8 mouse cellular contexts compared by ENCODE assay signal in the genomic region with DNA sequence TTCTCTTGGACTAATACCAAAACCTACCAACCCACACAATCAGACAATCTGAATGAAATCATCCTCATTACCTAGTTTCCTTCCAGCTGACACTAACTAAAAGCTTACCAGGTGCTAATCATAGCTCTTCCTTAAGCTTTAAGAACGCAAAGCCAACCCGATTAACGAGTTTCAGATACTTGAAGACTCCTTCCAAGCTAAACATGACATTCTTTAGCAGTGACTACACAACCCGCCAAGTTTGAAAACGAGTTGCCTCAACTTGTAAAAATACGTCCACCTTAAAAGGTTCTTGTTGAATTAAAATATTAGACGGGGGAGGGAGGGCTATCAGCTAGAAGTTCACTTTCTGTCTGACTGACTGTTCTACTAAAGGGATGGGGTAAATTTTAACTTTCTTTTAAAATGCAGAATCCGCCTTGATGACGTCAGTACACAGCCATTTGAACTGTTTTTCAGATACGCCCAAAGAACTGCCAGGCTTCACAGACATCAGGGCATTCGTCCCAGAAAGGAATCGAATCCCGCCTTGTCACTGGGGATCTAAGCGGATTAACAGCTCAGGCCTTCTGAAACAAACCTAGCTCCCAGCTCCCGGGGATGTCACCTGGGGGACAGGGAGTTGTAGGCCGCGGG. TPM values are rescaled to one million over a fixed set of nuclear protein-coding genes. Genes with fewer than 3 reads are reported as not detected.
DNase-seq lines count a peak whose midpoint lies in the region; ATAC-seq lines count a peak whose summit lies in the region.

No protein-coding gene starts in this region.

- H3K36me3 ChIP-seq in lung, embryonic 15.5 days, result no peaks in the 10 kb centered on the region
- H3K36me3 ChIP-seq in splenic B cell, adult 2 months (ENCODE audit: control insufficient read depth, insufficient read depth, low read length, poor library complexity, severe bottlenecking), result no peaks in the 10 kb centered on the region

- ATAC-seq in hematopoietic stem cell, adult 5-6 weeks (replicated peaks in 1 of 2; ENCODE audit: insufficient read depth in 1 of 2, low FRiP score in 2 of 2, low TSS enrichment in 1 of 2, low read depth in 1 of 2, poor library complexity in 2 of 2, severe bottlenecking in 2 of 2), result peak; percentile 3 to 36; a peak in 3 of 4 replicates
- ATAC-seq in lung, embryonic 15.5 days (ENCODE audit: borderline replicate concordance, extremely low read depth, low FRiP score, low TSS enrichment), result peak; percentile 46; the same call in 1 of the 2 replicates

- under 1% methylated on average over 17 of the region's 17 CpGs for WGBS in lung, embryonic 15.5 days

- peak overlapping the region; percentile 82 for H3K4me3 ChIP-seq in lung, embryonic 15.5 days

- peak overlapping the region; percentile 60 for H3K27ac ChIP-seq in lung, embryonic 15.5 days

- peak overlapping the region; percentile 59 for H3K4me2 ChIP-seq in lung, embryonic 15.5 days

- no peaks in the 10 kb centered on the region for H3K9me3 ChIP-seq in lung, embryonic 15.5 days

- peak overlapping the region; percentile 59 for H3K9ac ChIP-seq in lung, embryonic 15.5 days

- H3K4me1 ChIP-seq in lung, embryonic 15.5 days, result peaks cover 3% of the 10 kb centered on the region; the same call in 1 of the 2 replicates

- H3K27me3 ChIP-seq in lung, embryonic 15.5 days, result no peaks in the 10 kb centered on the region
- no peaks in the 10 kb centered on the region for H3K27me3 ChIP-seq in splenic B cell, adult 2 months (ENCODE audit: control insufficient read depth, insufficient read depth, low read length, poor library complexity, severe bottlenecking)

- peak; percentile 11 for DNase-seq in urinary bladder, postnatal 10 days (ENCODE audit: low spot score)
- DNase-seq in urinary bladder, postnatal 25 days (ENCODE audit: low spot score), result no peak
- DNase-seq in c-Kit-positive CD71-positive TER-119-positive erythroid progenitor cells, embryonic 14.5 days (ENCODE audit: low spot score), result peak; percentile 62
- peak; percentile 37 for DNase-seq in splenic B cell, adult 2 months (ENCODE audit: low read depth, low spot score)
- no peak for DNase-seq in cerebellum, adult 9-11 months
- no peak for DNase-seq in layer of hippocampus, postnatal 25 days (ENCODE audit: extremely low spot score in 1 of 2, low spot score in 1 of 2)

RNA-seq across cellular contexts. Expression of a gene that starts 0.6 kb away (rescaled TPM):
- 71.4 and 90.1 TPM in 2 replicates for total RNA-seq in hematopoietic stem cell, adult 5-6 weeks (2017)
- polyA plus RNA-seq in lung, embryonic 15.5 days (2015; fragmentation: Nextera tagmentation; extraction: Ambion mirVana), result 17.8 and 19.2 TPM in 2 replicates
- 1 to 10 TPM; 4.6 to 4.9 TPM for total RNA-seq in layer of hippocampus, postnatal 25 days (2021)

Comparison
In these comparisons a context has a peak if more than half of its experiments do, and no peak if none do; other contexts are left out.
1. DNase-seq: peak in urinary bladder, postnatal 10 days (single experiment), c-Kit-positive CD71-positive TER-119-positive erythroid progenitor cells, embryonic 14.5 days (single experiment) and splenic B cell, adult 2 months (single experiment); none in urinary bladder, postnatal 25 days (single experiment), cerebellum, adult 9-11 months (single experiment) and layer of hippocampus, postnatal 25 days (0 of 2).
2. RNA of a gene that starts 0.6 kb away (total RNA-seq): 71.4 to 90.1 TPM in hematopoietic stem cell, adult 5-6 weeks; 4.6 to 4.9 TPM in layer of hippocampus, postnatal 25 days; every median in the first group is over 10 times any median in the second.